Mouse (Mus musculus) gastrocnemius, postnatal 4 days (tissue): ENCODE results near the gene Zfyve28. TPM values are rescaled to one million over a fixed set of nuclear protein-coding genes. Genes with fewer than 3 reads are reported as not detected.

ENCODE experiments used
- DNase-seq, 2 experiments: peaks; one replicate each; pipeline ENCODE4 v3.0.0; 2021 to 2022; ENCODE audit warnings: low spot score in 2 of 2, mixed read lengths in 2 of 2
- total RNA-seq, 2 experiments: library from RNA; stranded (reverse); gene quantifications; 2 replicates each; pipeline ENCODE4 v1.2.3; 2021

Gene Zfyve28
- total RNA-seq, 2 experiments from 2014 or later: 2.8 to 2.9 TPM

DNA sequence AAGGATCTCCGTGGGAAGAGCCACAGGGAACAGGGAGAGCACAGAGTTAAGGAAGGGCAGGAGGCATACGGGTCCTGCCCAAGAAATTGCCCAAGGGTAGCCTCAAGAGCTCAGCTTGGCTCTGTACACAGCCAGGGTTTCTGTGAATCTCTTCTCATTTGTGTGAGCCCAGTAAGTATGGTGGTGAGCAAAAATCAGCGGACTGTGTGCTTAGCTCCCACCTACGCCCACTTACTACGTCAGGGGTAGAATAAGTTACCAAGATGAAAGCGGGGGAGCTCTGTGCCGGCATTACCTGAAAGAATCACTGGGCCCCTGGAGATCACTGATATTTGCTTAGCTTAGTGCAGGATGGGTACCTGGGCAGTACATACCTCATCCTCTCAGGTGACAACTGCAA lies 72.2 kb downstream of the Zfyve28 start:
- no peak for DNase-seq

DNA sequence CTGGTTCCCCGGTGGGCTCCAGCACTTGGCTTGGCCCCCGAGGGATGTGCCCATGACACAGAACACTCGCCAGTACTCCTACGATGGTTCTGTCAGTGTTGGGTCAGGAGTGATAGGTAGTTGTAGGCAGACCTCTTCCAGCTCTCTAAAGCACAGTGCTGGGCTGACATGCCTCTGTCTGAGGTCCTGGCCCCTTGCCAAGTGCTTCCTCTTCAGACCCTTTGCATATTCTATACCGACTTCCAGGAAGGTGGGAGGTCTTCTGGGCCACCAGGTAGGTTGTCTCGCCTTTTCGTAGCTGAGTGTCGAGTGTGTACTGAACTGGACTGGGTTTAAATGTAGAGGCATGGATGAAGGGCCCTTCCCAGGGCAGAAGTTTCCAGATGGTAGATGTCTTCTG lies 74.6 kb downstream of the Zfyve28 start:
- no peak for DNase-seq

DNA sequence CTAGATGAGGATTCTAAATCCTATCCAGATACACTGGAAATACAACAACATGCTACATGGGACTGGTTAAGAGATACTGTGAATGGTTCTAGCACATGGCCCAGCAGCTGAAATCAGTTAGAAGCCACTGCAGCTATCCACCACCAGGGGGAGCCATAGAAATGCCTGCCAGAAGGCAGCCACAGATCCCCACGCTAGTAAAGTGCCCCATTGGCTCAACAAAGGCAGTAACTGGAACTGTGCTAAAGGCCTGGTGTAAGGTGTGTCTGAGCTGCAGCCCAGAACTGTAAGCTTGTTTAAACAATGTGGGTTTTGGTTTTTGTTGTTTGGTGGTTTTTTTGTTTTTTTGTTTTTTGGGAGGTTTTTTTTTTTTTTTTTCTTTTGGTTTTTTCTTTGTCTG lies 78.0 kb downstream of the Zfyve28 start:
- DNase-seq: peak; percentile 65 to 70

DNA sequence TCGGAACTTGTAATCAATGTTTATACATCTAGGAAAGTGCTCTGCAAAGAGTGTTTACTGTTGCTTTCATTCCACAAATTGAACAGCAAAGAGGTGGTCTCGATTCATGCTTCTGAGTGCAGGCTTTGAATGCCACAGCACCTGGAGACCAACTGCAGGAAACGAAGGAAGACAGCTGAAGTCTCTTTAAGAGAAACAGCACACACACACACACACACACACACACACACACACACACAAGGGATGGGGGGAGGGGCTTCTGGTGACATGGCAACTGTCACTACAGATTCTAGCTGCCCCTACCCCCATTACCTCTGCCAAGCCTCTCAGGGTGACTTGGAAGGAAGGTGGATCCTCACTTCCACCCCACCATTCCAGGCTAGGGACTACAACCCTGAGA lies 80.7 kb downstream of the Zfyve28 start:
- DNase-seq: no peak

DNA sequence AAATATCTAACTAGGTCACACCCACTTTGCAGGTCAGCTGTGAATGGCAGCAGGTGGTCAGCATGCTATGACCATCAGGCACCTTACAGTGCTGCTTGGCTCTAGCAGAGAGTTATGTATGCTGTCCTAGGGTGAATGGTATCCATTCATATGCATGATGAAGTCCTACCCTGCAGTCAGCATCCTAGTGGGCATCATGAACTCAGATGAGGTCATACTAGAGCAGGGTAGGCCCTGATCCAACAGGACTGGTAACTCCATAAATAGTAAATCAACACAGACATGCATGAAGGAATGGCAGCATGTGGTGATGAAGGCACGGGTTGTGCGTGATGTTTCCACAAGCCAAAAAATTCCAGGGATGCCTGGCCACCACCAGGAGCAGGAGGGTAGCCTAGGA lies 82.5 kb downstream of the Zfyve28 start:
- DNase-seq: no peak

DNA sequence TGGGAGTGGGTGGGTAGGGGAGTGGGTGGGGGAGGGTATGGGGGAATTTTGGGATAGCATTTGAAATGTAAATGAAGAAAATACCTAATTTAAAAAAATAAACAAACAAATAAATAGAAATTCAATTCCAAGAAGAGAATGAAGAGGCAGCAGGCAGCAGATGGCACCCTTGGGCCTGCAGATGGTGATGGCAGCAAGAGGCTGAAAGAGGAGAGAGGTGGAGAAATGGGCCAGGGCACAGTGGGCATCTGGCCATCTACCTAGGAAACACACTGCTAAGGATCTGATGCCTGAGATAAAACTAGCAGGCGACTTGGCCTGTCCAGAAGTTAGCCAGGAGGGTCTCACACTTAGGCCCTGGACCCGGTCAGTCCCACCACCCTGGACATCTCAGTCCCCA lies 83.3 kb downstream of the Zfyve28 start:
- DNase-seq: no peak

DNA sequence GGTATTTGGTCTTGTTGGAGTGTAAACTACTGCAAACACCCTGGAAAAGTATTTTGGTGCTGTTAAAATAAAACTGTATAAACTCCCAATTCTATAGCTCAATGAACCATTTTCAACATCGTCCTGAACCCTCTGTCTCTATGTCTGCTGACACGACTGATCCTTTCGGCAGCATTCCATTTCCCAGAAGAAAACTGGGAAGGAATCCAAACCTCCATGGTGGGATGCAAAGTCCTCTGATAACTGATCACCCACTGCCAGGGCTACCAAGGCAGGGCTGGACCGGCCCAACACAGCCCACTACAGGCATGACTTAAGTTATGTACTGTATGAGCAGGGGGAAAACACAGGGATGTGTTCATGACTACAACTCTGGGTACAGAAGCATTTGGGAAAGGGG lies 86.2 kb downstream of the Zfyve28 start:
- DNase-seq: no peak

DNA sequence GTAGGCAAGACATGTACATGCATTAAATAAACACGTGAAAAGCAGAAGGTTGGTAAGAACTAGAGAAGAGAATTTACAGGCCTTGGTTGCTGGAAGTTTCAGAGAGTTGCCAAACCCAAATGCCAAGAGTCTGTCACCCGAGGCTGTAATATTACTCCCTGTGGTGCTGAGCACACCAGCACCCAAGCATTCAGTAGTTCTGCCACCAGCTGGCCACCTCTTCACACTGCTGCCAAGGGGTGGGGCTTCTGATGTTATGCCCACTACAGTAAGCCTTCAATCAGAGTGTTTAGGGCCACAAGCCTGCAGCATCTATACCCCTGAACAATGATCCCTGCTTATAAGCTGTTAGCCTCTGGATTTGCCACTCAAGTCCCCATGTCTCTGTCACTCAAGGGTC lies 86.9 kb downstream of the Zfyve28 start:
- no peak for DNase-seq

DNA sequence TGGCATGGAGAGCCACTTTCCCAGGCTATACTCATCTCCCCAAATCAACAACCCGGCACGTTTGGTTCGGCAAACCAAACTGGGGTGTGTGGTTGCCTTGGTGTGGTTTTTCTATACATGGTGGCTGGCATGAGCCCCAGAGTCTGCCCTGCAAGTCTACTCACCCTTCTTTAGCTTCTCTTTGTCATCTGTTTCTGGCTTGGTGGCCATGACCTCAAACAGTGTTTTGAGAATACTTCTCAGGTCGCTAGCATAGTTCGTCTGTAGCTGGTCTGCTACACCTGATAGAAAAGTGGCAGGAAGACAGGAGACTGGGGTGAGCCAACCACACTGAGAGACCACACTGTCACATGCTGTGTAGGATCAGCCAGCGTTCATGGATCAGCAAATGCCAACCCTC lies 89.6 kb downstream of the Zfyve28 start:
- DNase-seq: no peak

DNA sequence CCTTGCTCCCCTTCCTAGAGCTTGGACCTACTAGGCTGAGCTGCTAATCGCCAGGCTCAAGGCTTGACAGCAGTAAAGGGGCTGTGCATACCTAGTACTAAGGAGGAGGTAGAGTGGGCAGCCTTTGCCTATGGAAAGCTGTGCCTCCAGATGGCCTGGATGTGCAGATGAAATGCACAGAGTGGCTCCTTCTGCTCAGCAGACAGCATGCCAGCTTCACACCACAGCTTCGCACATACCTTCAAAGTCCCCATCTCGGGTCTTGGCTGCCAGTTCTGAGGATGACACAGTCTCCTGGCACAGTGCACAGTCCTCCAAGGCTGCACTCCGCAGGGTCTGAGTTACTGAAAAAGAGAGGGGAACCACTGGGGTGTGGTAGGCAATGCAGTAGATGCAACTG lies 91.0 kb downstream of the Zfyve28 start:
- DNase-seq: no peak

DNA sequence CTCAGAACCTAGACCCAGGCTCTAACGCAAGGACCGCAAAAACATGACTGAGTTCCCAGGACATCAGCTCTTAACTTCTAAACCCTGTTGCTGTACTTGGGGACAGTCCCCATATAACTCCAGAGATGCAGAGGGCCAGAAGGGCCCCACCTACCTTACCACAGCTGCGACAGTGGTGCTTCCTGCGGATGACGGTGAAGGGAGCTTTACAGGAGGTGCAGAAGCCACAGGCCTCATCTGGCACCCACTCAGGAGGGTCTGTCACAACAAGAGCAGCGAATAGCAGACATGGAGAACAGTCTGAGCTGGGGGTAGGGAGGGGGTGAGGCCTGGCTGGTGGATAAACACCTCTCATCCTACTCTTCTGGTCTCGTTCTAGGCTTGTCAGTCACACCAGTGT lies 91.8 kb downstream of the Zfyve28 start:
- no peak for DNase-seq

DNA sequence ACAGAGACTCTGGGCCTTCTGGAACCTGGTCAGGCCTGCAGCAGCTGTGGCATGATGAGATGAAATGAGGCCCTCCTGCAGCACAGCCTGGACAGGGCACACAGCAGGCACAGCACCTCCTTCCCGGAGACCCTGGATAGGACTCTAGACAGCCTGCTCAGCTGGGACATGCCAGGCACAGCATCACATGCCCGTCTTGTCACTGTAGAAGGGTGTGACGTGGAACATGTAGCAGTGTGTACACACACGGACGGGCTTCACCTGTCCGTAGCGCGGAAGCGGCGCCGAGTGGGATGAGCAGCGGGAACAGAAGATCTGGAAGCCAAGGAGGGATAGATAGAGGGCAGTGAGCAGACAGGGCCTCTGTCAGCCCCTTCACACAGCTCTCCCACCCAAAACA lies 92.5 kb downstream of the Zfyve28 start:
- DNase-seq: no peak

DNA sequence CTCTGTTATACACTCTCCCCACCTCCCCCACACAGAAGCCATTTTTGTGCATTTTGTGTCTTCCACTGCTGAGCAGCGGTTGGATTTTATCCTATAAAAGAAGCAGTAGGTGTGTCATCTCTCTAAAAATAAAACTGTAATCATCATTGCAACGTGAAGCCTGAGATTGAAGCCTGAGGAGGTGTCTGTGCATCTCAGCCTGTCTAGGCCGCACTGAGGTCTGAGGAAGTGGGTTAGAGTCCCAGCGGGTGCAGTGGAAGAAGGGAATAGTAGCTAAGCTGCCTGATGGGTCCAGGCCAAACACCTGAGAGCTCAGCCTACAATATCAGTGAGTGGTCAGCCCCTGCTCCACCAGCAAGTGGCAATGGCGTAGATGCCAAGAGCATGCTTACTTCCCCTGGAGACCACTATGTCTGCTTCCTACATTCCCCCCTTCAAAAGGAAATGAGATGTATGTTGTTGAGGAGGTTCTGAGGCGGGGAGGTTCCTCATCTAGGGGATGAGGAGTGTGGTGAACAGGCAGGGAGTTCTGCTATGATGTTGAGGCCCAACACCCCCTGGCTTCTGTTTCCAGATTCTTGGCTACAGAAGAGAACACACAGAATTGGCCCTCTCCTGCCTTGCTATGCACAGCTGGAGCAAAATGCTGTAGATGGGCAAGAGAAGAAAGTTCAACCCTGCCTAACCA lies 93.1 kb downstream of the Zfyve28 start:
- DNase-seq: no peak

DNA sequence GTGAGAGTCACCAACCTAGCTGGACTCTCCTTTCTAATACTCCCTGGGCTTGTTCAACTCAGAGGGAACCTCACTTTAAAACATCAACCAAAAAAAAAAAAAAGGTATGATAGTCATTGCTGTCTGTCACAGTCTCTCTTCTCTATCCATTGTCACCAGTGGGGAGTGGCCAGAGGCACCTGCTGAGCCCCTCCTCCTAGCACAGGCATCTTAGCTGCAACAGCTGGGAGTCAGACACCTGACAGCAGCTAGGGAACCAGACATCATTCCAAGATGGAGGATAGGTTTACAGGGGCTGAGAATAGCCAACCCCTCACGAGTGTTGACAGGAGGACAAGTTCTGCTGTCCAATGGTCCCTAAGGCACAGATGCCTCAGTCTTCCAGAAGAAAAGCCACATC lies 93.8 kb downstream of the Zfyve28 start:
- no peak for DNase-seq

DNA sequence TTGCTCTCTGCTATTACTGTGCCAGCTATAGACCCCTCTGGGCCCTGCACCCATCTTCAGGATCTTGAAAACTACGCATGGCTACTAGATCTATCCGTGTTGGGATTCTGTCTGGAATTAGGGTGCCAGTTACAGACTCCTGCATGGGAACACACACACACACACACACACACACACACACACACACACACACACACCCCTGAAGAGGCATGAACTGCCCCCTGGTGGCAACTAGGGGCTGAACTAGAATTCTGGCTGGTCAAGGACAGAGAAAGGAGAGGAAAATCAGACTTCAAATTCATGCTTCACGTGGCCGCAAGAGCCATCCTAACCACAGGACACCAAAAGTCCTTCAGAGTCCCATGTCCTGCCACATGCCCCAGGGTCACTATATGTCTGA lies 96.4 kb downstream of the Zfyve28 start:
- no peak for DNase-seq

DNA sequence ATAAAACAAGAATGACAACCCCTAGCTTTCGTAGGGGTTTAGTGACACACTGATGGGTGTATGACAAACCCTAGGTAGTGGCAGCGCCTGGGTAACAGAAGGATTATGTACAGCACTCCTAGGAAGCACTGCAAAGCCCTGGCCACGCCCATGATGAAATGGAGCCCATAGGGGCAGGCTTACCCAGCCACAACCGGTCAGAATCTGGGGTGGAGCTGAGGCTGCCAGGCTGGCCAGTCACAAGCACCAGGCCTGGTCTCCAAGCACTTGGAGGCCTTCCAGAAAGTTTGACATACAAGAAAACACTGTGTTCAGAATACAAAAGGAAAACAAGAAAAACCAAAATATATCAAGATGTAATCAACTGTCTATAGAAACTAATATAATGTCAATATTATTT lies 97.2 kb downstream of the Zfyve28 start:
- DNase-seq: no peak

DNA sequence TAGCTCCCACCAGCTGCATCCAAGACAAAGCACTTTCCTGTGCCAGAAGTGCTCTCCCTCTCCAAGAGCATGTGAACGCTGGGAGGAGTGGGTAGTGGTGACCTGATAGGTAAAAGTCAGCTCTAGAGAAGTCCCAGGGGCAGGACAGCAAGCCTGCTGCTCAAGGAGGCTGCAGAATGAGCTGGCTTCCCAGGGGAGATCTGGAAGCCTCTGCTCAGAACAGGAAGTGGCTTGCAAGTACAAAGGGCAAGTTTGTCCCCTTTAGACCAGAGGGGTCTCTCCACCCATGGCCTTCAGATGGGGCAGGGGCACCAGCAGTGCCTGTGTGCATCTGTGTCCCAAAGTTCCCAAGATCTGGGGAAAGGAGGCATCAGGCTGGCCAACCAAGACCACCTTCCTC lies 98.7 kb downstream of the Zfyve28 start:
- no peak for DNase-seq

DNA sequence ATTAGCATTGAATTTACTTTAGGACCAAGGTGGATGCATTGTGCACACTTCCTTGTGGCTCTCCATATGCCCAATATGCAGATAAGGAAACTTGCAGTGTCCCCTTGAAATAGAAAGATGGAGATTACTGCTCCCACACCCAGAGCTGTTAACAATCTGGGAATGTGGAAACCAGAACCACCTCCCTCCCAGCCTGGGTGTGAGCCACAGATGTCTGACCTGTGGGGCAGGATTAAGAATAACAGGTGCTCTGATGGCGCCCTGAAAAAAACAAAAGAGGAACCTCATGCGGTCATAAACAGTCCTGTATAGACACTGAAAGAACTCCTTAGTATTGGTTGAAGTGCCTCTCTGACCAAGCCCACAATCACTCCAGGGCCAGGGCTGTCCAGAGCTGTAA lies 99.4 kb downstream of the Zfyve28 start:
- no peak for DNase-seq

DNA sequence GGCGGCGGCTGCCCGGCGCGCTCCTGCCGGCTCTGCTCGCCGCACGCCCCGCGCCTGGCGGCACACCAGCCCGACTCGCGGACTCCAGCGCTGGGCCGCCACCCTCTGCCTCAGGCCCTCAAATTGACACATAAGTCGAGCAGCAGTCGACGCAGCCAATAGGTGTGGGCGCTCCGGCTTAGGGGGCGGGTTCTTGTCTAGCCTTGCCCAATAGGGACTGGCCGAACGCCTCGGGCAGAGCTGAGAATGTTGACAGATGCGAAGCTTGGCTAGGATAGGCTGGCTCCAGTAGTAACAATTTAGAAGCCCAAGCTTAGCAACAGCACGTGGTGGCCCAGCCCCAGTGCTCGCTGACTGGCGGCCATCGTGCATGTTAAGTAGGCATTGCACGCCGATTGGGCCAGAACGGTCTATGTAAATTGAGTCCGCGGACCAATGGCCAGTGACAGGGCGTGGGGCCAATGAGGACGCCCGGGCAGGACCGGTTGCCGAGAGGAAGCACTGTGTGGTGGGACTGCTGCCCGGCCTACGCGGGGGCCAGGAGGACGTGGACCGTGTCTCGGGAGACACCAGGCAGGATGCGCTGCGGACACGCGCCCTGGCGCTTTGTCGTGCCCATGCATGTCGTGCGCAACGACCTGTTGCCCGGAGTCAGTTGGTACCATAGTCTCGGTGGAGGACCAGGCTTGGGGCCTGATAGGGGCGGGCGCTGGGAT lies 100.5 kb downstream of the Zfyve28 start, which contains the start of gene Mxd4:
TSS of gene Mxd4 (minus strand) at position 120 of the 716 bp plus-strand sequence.
- peak; percentile 96 to 100 for DNase-seq

DNA sequence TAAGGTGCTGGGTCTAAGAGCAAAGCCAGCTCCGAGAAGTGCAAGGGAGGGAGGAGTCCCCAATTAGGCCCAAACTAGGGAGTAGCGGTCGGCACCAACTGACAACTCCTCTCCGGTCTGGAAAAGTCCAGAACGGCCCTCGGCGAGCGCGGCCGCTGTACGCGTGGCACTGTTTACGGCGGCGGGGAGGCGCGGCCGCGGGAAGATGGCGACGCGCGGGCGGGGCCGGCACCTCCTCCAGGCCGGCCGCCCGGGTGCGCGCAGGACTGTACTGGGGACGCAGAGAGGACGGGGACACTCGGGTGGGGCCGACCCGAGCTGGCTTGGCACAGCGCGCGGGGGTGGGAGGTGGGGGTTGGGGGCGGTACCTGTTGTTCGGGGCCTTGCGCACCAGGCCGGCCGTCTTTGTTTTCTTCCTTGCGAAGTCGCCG lies 101.3 kb downstream of the Zfyve28 start:
- peak; percentile 49 to 64 for DNase-seq

DNA sequence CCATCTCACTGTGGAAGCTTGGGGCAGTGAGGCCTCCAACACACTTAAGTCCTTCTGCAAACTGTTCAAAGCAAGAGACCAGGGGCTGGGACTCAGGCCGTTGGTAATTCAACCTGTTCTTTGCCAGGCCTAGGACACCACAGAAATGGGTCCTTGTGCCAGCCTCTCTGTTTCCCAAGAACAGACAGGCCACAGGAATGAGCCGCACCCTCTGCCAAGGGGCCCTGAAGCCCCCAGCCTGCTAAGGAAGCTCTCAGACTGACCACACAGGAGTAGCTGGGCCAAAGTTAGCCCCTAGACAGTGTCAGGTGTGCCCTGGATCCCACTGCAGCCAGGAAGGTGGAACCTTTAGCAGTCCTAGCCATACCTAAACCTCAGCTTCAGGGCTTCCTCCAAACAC lies 101.9 kb downstream of the Zfyve28 start:
- DNase-seq: peak in 1 of 2 experiments; percentile 15

DNA sequence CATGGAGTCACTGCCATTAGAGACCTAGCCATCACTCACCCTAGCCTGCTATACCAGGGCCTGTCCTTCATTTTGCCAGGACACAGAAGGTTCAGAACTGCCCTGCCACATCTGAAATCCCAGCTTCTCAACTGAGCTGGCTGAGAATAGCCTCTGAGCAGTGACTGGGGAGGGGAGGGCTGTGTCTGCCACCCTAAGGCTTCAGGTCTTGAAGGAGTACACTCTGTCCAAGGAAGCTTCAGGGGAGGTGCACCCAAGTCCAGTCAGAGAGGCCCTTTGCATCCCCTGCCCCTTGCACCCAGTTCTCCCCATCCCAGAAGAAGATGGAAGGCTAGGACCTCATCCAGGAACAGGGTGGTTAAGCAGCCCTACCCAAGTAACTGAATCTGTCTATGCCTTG lies 102.5 kb downstream of the Zfyve28 start:
- peak in 1 of 2 experiments; percentile 13 for DNase-seq

DNA sequence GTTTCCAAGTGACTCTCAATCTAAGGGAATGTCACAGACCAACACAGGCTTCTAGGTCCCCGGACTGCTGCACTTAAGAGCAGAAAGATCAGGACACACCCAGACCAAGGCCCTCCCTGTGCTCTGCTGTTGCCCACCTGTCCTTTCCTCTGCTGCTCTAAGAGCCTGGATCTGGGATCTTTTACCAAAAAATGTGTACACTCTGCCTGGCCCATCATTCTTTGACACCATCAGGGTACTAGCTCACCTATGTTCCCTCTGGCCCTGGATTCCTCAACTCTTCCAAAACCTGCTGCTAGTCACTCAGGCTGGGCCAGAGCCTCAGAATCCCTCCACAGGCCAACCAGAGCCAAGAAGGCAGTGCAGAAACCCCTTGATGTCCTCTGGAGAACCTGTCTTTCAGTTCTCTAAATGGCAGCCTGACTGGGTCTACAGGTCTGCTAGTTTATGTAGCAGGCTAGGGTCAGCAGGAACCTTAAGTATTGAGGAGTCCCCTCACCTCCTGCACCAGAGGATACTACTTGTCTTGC lies 103.1 kb downstream of the Zfyve28 start:
- peak; percentile 7 to 11 for DNase-seq
